Mouse (Mus musculus) induced T-regulatory cell, adult 2 months (primary cell): ENCODE measurements around the gene Vmn1r220.
"Not testable (repeated sequence)": the region's sequence is repeated elsewhere in the genome, so short reads cannot be mapped to it uniquely, and the experiment has no call there.

ENCODE experiments used
- DNase-seq: peaks from one replicate; pipeline ENCODE4 v3.0.0-alpha.2; 2012; ENCODE audit warnings: low read depth

Vmn1r220 gene

DNA sequence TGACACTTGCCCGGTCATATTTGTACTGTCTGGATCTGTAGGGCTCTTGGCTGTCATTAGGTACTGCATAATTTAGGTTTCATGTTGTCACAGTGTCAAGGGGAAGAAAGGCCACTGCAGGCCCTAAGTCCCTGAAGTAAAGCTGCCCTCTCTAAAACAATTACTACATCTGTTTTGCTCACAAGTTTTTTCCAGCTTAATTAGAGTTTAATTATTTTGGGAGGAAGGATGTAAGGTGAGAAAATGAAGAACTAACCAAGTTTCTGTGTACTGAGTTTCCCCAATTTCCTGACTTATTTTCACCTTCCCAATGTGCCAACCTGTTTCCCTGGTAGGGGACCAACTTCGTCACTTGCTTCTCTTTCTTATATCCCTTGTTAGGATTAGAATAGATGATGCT lies at the start of gene Vmn1r220:
TSS of gene Vmn1r220 (minus strand) at position 101 of the 400 bp plus-strand sequence.
- no peak for DNase-seq

DNA sequence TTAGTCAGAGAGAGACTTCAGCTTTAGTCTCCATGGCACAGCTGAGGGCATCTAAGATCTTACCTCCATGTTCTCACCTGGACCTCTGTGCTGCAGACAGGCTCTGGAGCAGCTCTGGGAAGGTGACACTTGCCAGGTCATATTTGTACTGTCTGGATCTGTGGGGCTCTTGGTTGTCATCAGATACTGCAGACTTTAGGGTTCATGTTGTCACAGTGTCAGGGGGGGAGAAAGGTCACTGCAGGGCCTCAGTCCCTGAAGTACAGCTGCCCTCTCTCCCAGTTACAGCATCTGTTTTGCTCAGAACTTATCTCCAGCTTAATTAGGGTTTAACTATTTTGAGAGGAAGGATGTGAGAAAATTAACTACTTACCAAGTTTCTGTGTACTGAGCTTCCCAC lies 48.1 kb upstream of the Vmn1r220 start, which contains the start of gene Vmn1r222:
TSS of gene Vmn1r222 (minus strand) at position 101 of the 400 bp plus-strand sequence.
- not testable (repeated sequence) for DNase-seq

GRCm38 (mm10) chr13:23213827-23214226 lies 26.1 kb upstream of the Vmn1r220 start, which contains the start of gene Vmn1r221:
Vmn1r221 (plus strand) TSS chr13:23214127.
- not testable (repeated sequence) for DNase-seq

GRCm38 (mm10) chr13:23203885-23204284 lies 16.1 kb upstream of the Vmn1r220 start:
- not testable (repeated sequence) for DNase-seq

DNA sequence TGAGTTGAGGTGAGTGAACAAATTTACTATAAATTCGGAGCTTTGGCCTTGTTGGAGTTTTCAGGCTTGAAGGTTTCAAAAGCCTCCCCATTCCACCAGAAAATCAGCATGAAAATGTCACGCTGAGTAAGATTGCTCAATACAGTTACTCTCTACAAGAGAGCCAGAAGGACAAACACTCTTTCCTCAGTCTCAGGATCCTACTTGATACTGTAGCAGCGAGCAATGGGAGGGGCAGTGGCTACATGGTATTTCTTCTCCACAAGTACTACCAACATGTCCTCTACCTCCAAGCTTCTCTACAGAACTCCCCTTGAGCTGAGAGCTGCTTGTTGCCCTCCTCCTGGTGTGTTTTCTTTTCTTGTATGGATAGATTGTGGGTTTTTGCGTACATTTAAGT lies 21.3 kb downstream of the Vmn1r220 start:
- not testable (repeated sequence) for DNase-seq

GRCm38 (mm10) chr13:23159012-23159411 lies 28.8 kb downstream of the Vmn1r220 start, which contains the start of gene Vmn1r219:
Vmn1r219 (plus strand) TSS chr13:23159312.
- DNase-seq, result no peak

DNA sequence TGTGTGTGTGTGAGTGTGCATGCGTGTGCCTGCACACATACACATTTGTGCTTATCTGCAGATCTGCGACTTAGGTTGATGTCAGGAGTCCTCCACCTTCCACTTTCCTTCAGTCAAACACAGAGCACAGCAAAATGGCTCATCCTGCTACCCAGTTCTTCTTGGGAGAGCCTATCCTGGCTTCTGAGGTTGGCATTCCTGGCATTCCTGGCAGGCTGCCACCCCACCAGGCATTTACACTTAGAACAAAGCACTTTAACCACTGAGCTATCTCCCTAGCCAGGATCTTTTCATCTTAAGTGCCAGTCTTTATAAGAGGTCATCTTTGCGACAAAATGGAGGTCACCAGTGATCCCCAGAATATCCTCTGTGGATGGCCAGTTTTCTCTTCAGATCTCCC lies 29.9 kb downstream of the Vmn1r220 start:
- no peak for DNase-seq

- no peak for DNase-seq
Observed at GRCm38 (mm10) chr13:23138880-23139279, 48.9 kb downstream of the Vmn1r220 start.

DNA sequence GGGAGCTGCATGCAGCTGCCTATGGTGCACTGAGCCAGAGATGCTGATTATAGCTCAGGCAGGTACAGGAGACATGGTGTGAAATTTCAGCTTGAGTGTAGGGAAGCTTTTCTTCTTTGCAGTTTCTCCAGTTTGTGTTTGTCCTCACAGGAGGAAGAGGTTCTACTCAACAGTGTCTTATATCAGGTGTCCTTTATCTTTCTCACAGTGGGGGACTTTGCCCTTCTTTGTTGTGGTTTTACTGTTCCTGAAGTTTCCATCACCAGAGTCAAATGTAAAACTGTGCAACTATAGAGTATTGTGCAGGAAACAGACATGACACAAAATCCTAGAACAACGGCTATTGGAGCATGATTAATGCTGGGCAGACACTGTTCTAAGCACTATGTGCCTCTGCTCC lies 54.3 kb downstream of the Vmn1r220 start:
- no peak for DNase-seq

DNA sequence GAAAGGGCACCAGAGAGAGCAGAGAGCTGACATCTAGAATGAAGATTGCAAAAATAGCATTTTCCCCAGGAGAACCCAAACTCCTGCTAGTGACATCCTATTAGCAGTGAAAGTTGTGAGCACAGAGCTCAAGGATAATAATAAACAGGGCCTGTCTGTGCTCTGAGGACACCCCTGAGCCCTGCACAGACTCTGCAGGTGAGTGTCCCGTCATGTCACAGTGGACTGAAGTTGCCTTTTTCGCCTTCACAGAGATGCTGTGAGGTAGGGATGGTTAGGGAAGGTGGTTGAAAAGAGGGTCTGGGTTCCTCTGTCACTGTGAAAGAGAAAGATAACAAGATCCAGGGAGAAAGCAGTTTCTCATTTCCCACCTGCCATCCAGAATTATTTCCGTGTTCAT lies 54.7 kb downstream of the Vmn1r220 start, which contains the start of gene Vmn1r218:
TSS of gene Vmn1r218 (plus strand) at position 57 of the 400 bp plus-strand sequence.
- no peak for DNase-seq
